Mouse (Mus musculus): ENCODE measurements at regions not wholly inside any gene's neighbourhood (a gene's known extent, or its start where the extent isn't known, plus 50 kb on each side); places are given as distances from the start of the nearest gene placed in this dataset.
A peak's percentile ranks its signal among the peaks of the same experiment; 100 is the strongest.

- Histone ChIP-seq H3K36me3 (ENCODE audit: control insufficient read depth, insufficient read depth, low read length) (no peaks in the 10 kb centered on the region), H3K4me1 (ENCODE audit: control insufficient read depth, insufficient read depth, low read length) (peaks cover 11% of the 10 kb centered on the region), H3K27ac (ENCODE audit: insufficient read depth, low read depth, low read length) (no peak overlapping the region), H3K27me3 (replicated peaks; ENCODE audit: control insufficient read depth, insufficient read depth, low read length) (no peaks in the 10 kb centered on the region), H3K4me3 (ENCODE audit: insufficient read depth, low read depth, low read length) (no peak overlapping the region)
- peak; percentile 48 for DNase-seq
- no peak for TF ChIP-seq CTCF (conservative IDR thresholded peaks at IDR 0.05; ENCODE audit: insufficient read depth, insufficient read length, low read depth, low read length)
- TF ChIP-seq POLR2A (IDR thresholded peaks at IDR 0.05; ENCODE audit: low read depth, low read length) = no peak
- 43% methylated on average over 6 of the region's 6 CpGs for WGBS
Measured at GRCm38 (mm10) chr7:72500996-72501395, 194.6 kb upstream of the Mctp2 start.

GRCm38 (mm10) chr7:72501431-72501830 lies 195.0 kb upstream of the Mctp2 start:
- WGBS = 87% methylated on average over 3 of the region's 3 CpGs
- H3K36me3 ChIP-seq (ENCODE audit: control insufficient read depth, insufficient read depth, low read length) = no peaks in the 10 kb centered on the region
- H3K27me3 ChIP-seq (replicated peaks; ENCODE audit: control insufficient read depth, insufficient read depth, low read length) = no peaks in the 10 kb centered on the region
- H3K4me3 ChIP-seq (ENCODE audit: insufficient read depth, low read depth, low read length) = no peak overlapping the region
- TF ChIP-seq CTCF (conservative IDR thresholded peaks at IDR 0.05; ENCODE audit: insufficient read depth, insufficient read length, low read depth, low read length) (no peak), POLR2A (IDR thresholded peaks at IDR 0.05; ENCODE audit: low read depth, low read length) (no peak)
- H3K27ac ChIP-seq (ENCODE audit: insufficient read depth, low read depth, low read length) = no peak overlapping the region
- no peak for DNase-seq
- peaks cover 12% of the 10 kb centered on the region for H3K4me1 ChIP-seq (ENCODE audit: control insufficient read depth, insufficient read depth, low read length)

GRCm38 (mm10) chr7:72503756-72504155 lies 197.3 kb upstream of the Mctp2 start:
- Histone ChIP-seq H3K27me3 (replicated peaks; ENCODE audit: control insufficient read depth, insufficient read depth, low read length) (no peaks in the 10 kb centered on the region), H3K4me3 (ENCODE audit: insufficient read depth, low read depth, low read length) (no peak overlapping the region), H3K4me1 (ENCODE audit: control insufficient read depth, insufficient read depth, low read length) (peaks cover 12% of the 10 kb centered on the region), H3K36me3 (ENCODE audit: control insufficient read depth, insufficient read depth, low read length) (no peaks in the 10 kb centered on the region), H3K27ac (ENCODE audit: insufficient read depth, low read depth, low read length) (no peak overlapping the region)
- TF ChIP-seq CTCF (conservative IDR thresholded peaks at IDR 0.05; ENCODE audit: insufficient read depth, insufficient read length, low read depth, low read length) (no peak), POLR2A (IDR thresholded peaks at IDR 0.05; ENCODE audit: low read depth, low read length) (no peak)
- DNase-seq = no peak

GRCm38 (mm10) chr7:72504268-72504667 lies 197.9 kb upstream of the Mctp2 start:
- 51% methylated on average over 4 of the region's 4 CpGs for WGBS
- TF ChIP-seq CTCF (conservative IDR thresholded peaks at IDR 0.05; ENCODE audit: insufficient read depth, insufficient read length, low read depth, low read length) = no peak
- DNase-seq = peak; percentile 85

GRCm38 (mm10) chr7:72505732-72506460 lies 199.5 kb upstream of the Mctp2 start:
- H3K27me3 ChIP-seq (replicated peaks; ENCODE audit: control insufficient read depth, insufficient read depth, low read length) = no peaks in the 10 kb centered on the region
- TF ChIP-seq CTCF (conservative IDR thresholded peaks at IDR 0.05; ENCODE audit: insufficient read depth, insufficient read length, low read depth, low read length) (no peak), POLR2A (IDR thresholded peaks at IDR 0.05; ENCODE audit: low read depth, low read length) (no peak)
- H3K4me1 ChIP-seq (ENCODE audit: control insufficient read depth, insufficient read depth, low read length) = peaks cover 12% of the 10 kb centered on the region
- no peak overlapping the region for H3K4me3 ChIP-seq (ENCODE audit: insufficient read depth, low read depth, low read length)
- DNase-seq = peak; percentile 86
- H3K27ac ChIP-seq (ENCODE audit: insufficient read depth, low read depth, low read length) = peak overlapping the region; percentile 20; the same call in 1 of the 2 replicates
- 74% methylated on average over 8 of the region's 8 CpGs for WGBS
- H3K36me3 ChIP-seq (ENCODE audit: control insufficient read depth, insufficient read depth, low read length) = no peaks in the 10 kb centered on the region

More at GRCm38 (mm10) chr7:72504268-72504667, 197.9 kb upstream of the Mctp2 start:
- Histone ChIP-seq H3K27me3 (replicated peaks; ENCODE audit: control insufficient read depth, insufficient read depth, low read length) (no peaks in the 10 kb centered on the region), H3K36me3 (ENCODE audit: control insufficient read depth, insufficient read depth, low read length) (no peaks in the 10 kb centered on the region), H3K4me3 (ENCODE audit: insufficient read depth, low read depth, low read length) (no peak overlapping the region), H3K4me1 (ENCODE audit: control insufficient read depth, insufficient read depth, low read length) (peaks cover 12% of the 10 kb centered on the region), H3K27ac (ENCODE audit: insufficient read depth, low read depth, low read length) (peak overlapping the region; percentile 53)

- Histone ChIP-seq H3K4me1 (ENCODE audit: control insufficient read depth, insufficient read depth, low read length) (peaks cover 12% of the 10 kb centered on the region), H3K27me3 (replicated peaks; ENCODE audit: control insufficient read depth, insufficient read depth, low read length) (no peaks in the 10 kb centered on the region), H3K4me3 (ENCODE audit: insufficient read depth, low read depth, low read length) (no peak overlapping the region), H3K36me3 (ENCODE audit: control insufficient read depth, insufficient read depth, low read length) (no peaks in the 10 kb centered on the region), H3K27ac (ENCODE audit: insufficient read depth, low read depth, low read length) (no peak overlapping the region)
- WGBS = 68% methylated on average over 5 of the region's 5 CpGs
- DNase-seq = peak; percentile 59
- no peak for TF ChIP-seq POLR2A (IDR thresholded peaks at IDR 0.05; ENCODE audit: low read depth, low read length)
- no peak for TF ChIP-seq CTCF (conservative IDR thresholded peaks at IDR 0.05; ENCODE audit: insufficient read depth, insufficient read length, low read depth, low read length)
Measured at GRCm38 (mm10) chr7:72507946-72508345, 201.5 kb upstream of the Mctp2 start.

- Histone ChIP-seq H3K36me3 (ENCODE audit: control insufficient read depth, insufficient read depth, low read length) (no peaks in the 10 kb centered on the region), H3K27ac (ENCODE audit: insufficient read depth, low read depth, low read length) (no peak overlapping the region), H3K4me1 (ENCODE audit: control insufficient read depth, insufficient read depth, low read length) (peaks cover 9% of the 10 kb centered on the region; the same call in 1 of the 2 replicates), H3K27me3 (replicated peaks; ENCODE audit: control insufficient read depth, insufficient read depth, low read length) (no peaks in the 10 kb centered on the region), H3K4me3 (ENCODE audit: insufficient read depth, low read depth, low read length) (no peak overlapping the region)
- 85% methylated on average over 4 of the region's 4 CpGs for WGBS
- no peak for DNase-seq
- TF ChIP-seq POLR2A (IDR thresholded peaks at IDR 0.05; ENCODE audit: low read depth, low read length) (no peak), CTCF (conservative IDR thresholded peaks at IDR 0.05; ENCODE audit: insufficient read depth, insufficient read length, low read depth, low read length) (no peak)
Measured at GRCm38 (mm10) chr7:72510116-72510515, 203.7 kb upstream of the Mctp2 start.

All from kidney, adult 2 months (tissue).